Mouse (Mus musculus): ENCODE results near the gene Umad1.

Umad1 gene

DNA sequence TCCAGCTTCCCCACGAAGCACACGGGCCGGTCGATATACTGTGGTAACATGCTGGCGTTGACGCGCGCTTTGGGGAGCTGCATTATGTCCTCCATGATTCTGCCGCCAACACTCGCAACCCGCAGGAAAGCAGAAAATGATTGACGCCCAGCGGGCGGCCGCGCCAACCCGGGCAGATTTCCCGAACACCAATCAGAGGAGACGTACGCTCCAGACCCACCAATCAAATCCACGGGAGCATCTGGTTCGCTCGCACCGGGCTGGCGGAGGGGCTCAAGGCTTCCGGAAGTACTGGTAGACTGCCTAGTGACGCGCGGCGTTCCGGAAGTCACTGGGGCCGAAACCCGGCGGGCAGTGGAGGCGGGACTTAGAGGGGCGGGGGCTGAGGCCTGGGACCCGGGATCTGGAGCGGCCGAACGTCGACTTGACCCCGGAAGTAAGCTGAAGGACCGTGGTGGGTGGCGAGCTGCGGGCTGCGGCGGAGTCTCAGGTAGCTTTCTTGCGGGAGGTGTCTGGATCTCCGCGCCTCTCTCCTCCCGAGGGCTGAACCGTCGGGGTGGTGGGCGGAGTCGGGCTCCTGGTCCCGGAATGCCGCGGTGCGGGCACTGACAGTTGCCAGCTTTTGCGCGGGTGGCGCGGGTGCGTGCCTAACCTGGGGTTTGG, at the start of gene Umad1, which contains the start of the genes Rpa3 and Gm45062:
Gene Umad1, plus strand, starts transcription at position 285 of the 663 bp plus-strand sequence.
Gene Rpa3, minus strand, starts transcription at position 170 of the 663 bp plus-strand sequence.
Gene Gm45062, plus strand, starts transcription at position 447 of the 663 bp plus-strand sequence.
- peak; percentile 94 for DNase-seq (ENCODE audit: low spot score)

DNA sequence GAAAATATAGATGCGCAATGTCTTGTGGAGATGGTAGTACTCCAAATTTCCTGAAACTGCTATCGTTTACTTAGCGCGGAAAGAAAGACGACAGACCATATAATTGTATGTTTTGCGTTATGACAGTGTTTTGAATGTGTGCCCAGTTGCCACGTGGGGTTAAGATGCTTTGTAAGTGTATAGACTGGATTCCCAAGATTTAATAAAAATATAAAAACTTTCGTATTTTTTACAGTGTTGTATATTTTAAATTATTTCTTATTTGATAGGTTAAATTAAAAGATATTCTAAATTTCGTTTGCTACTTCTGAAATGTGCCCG, 49.3 kb upstream of the Umad1 start:
- DNase-seq (ENCODE audit: low spot score): no peak

DNA sequence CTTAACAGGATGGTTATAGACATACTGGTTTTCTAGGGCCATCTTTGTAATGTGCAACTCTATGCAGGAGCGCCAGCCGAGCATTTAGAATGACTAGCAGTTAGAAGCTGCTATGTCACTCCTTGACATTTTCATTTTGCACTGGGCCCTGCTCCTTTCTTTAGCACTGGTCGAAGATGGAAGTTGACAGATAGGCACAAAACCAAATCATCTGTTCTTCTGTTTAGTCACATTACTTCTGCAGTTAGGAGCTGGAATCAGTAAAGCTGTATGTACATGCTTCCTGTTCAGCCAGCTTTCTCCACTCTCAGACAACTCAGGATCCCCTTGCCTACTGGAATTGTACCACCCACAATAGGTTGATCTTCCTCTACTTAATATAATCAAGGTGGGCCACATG, 48.4 kb upstream of the Umad1 start:
- no peak for DNase-seq (ENCODE audit: low spot score)

DNA sequence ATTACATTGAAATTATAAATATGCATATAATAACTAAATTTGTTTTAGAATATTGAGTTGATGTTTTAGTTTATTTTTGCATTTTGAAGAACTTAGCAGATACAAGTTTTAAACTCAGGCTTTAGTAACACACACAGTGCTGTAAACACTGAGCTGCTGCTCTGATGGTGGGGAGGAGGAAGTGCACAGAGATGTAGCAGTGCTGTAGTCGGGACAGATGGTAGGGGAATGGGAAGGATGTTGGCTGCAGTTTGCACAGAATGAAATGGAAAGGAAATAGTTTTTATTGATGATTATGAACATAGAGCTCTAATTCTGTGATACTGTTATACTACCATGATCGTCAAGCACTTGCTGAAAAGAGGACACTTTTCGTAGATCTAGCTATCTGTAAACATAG, 32.1 kb upstream of the Umad1 start:
- DNase-seq (ENCODE audit: low spot score): no peak

DNA sequence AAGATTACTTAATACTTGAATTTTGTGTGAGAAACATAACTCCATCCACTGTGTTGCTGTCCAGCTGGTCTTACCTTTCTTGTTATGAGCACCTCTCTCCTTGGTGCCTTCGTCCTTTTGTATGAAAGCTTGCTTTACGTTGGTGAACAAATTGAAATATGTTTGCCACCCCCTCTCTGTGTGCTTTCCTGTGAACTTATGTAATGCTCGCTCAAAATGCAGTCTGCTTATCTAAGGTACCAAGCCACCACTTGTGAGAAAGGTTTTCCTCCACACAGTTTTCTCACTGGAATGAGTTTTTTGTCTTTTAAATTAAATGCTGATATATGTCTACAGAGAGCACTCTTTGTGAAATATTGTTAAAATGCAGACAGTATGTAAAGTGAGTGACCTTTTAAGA, 30.5 kb upstream of the Umad1 start:
- DNase-seq (ENCODE audit: low spot score): no peak

DNA sequence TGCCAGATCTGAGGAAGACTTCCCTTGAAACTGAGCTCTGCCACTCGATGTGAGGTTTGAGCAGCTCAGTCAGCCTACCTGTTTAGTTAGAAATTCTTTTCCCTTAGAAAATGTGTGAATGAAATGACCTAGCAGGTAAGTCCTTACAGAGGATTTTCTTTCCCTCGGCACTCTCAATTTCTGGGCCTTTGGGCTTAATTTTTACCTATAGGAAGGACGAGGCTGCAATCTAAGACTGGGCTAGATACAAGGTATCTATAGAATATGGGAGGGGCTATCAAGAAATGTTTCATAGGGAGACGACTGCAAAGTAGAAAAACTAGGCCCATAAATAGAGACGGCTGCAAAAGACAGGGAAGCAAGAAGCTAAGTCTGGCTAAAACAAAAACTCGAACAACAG, 772 bp upstream of the Umad1 start:
- no peak for DNase-seq (ENCODE audit: low spot score)

DNA sequence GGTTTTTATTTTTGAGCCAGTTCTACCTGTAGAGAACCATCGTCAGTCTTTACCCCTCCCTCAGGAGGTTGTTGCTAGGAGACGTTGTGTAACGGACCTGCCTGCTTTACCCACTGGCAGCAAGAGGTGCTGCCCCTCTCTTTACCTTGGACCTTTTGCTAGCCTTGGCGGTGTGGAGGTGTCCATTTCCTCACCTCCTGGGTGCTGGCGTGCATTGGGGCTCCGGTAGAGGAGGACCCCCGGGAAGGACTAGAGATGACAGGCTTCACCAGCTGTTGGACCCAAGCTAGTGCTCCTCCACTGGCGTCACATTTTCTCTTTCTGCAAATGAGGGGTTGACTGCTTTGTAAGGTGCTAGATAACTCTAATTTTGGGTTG, 568 bp downstream of the Umad1 start:
- no peak for DNase-seq (ENCODE audit: low spot score)

DNA sequence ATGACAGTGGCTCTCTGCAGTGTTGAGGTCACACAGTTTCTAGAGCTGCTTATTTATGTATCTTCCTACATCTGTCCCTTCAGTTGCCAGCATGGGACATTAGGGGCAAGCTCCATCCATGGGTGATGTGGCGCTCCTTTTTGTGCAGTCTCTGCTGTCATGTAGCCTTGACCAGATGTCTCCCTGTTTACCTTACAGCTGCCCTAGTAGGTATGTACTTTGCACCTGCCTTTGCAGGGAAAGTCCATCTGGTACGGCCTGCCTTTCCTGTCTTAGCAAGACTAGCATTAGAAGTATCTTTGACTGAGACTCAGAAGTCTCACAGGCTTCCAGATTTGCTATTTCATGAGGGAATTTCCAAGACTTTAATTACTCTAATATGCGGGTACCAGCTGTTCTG, 12.0 kb downstream of the Umad1 start:
- no peak for DNase-seq (ENCODE audit: low spot score)

DNA sequence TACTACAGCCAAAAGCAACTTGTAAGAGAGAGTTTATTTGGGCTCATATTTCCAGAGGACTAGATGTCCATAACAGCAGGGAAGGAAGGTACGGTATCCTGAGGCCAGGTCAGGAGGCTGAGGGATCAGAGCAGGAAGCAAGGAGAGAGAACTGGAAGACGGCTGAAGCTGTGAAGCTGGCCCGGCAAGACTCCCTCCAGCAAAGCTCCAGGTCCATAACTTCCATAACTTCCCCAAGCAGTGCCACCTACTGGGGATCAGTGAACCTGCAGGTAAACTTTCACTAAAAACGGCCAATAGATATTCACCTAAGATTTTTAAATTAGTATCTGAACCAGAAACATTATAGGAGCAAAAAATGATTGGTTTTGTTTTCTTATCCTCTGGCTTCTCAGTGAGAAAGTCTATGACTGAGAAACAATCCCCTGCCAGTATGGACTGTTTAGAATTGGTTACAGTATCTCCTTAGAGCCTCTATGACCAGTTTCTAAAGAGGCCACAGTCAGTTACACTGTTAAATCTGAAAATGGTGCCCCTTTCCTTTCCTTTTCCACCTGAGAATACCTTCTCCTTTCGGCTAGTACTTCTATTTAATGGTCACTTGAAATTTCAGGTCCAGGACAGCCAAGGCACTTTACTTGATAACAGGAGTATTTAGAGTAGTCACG, 15.4 kb downstream of the Umad1 start:
- DNase-seq (ENCODE audit: low spot score): peak; percentile 30

DNA sequence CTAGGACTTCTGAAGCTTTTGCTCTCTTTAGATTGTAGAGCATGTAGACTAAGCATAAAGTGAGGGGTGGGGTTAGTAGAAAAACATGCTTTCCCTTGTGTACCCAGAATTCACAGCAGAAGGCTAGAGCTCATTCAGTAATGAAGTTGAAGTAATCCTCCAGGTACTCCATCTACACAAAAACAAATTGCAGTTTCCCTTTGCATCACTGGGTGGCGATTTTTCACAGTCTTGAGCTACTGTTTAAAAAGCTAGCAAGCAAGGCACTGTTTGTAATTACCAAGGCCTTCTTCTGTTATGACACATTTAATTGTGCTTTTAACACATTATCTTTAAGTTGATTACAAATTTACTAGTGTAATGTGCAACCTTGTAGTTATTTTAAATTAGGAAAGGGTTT, 16.0 kb downstream of the Umad1 start:
- DNase-seq (ENCODE audit: low spot score): peak; percentile 31

DNA sequence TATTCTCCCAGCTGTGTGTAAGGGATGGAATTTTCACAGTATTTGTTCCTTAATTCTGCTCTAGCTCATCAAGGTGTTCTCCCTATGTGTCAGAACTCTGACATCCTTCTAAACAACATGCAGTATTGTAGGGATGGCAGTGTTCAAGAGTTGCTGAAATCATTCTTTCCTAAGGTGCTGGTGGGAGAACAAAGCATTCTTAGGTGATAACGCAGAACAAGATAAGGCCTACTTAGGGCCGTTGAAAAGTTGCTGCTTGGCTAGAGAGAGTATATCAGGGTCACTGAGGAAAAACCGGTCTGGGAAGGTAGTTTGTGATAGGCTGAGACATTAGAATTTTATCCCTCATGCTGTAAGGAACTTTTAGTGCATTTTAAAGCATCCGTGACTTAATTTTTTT, 17.3 kb downstream of the Umad1 start:
- DNase-seq (ENCODE audit: low spot score): no peak

DNA sequence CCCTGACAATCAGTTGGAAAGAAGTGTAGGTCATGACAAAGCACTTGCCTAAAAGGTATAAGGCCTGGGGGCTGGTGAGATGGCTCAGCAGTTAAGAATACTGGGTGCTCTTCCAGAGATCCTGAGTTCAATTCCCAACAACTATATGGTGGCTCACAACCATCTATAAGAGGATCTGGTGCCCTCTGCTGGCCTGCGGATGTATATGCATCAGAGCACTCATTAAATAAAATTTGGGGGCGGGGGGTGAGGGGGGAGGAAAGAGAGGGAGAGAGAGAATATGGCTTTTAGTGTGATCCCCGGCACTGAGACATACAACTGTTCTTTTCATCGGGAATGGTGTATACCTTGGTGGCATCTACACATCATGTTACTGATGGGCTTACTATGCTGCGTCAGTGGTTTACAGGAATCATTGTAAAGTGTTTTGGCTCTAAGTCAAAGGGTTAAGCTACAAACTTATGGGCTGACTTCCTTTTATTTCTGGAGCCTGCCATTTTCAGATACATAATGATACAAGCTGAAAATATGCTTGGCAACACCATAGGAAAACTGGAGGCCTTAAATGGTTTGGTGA, 19.4 kb downstream of the Umad1 start:
- DNase-seq (ENCODE audit: low spot score): peak; percentile 20

DNA sequence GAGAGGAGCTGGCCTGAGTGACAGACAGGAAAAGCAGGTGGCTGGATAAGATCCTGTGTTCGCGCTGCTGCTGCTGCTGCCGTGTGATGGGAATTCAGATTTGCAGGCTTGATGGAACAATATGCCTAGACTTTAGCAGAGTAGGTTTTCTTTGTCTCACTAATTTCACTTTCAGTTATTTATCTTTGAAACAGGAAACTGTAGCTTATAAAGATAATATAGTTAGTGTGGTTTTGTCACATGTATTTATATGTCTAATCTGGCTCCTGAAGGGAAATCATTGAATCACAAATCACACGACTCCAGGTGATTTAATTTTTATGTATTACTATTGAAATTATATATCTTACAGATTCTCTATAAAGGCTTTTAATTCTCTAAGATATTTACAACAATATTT, 24.2 kb downstream of the Umad1 start:
- DNase-seq (ENCODE audit: low spot score): no peak

DNA sequence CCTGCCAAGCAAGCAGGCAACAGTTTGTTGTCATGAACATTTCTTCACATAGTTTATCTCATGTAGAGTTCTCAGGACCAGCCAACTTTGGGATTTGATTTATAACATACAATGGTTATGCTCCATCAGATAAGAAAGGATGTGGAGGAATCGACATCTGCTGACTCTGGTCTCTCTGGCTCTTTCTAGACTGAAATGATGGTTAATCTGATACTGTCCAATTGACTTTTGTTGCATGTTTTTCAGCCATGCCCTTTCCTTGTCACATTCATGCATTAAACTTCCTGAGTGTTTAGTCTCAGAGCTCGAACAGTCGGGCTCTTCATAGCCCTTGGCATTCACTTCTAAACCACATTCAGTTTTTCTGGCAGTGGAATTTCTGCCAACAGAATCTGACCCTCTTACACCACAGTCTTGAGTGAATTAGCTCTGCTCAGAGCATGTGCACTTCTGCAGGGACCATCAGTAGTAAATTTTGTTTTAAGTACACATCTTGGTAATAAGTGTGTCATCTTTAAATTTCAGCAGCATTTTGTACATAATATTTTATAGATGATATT, 26.4 kb downstream of the Umad1 start:
- DNase-seq (ENCODE audit: low spot score): no peak

DNA sequence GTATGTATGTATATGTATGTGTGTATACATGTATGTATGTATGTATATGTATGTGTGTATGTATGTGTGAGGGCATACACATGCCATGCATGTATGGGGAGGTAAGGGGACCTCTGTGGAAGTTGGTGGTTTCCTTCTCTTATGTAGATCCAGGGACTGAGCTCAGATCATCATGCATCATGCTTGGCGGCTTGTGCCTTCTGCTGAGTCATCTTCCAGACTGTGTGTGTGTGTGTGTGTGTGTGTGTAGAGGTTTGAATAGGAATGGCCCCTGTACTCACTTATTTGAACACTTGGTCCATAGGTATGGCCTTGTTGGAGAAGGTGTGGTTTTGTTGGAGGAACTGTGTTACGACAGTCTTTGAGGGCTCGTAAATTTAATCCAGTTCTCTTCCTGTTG, 27.1 kb downstream of the Umad1 start:
- DNase-seq (ENCODE audit: low spot score): no peak

DNA sequence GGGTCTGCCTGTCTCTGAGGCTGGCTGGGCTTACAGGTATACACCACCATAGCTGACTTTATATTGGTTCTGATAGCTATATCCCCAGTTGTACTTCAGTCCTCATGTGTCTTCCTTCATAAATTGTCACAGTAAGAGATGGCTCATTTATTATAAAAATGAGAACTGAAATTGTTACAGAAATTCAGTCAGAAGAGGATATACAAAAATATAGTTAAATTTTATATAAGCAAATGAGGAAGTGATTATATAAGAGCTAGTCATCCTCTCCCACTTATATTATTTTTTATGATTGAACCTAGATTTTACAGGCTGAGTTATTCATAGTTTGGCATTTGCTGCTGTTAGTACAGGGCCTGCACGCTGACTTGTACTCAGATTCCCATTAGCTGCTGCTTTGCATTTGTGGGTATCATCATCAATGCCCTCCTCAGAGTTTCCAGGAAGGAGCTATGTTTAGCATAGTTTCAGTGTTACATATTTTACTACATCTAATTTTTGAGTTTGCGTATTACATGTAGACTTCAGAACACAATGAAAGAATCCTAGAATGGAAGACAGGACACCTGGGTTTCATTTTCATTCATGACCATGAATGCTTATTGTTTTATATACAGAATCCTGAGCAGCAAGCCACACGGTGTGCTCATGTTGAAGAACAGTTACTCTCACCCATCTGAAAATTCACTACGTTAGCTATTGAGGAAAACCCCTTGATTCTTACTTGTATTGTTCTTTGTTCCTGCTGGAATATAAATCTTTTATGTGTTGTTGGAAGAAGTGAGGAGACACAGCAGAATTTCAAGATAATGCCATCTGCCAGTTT, 29.9 kb downstream of the Umad1 start:
- no peak for DNase-seq (ENCODE audit: low spot score)

DNA sequence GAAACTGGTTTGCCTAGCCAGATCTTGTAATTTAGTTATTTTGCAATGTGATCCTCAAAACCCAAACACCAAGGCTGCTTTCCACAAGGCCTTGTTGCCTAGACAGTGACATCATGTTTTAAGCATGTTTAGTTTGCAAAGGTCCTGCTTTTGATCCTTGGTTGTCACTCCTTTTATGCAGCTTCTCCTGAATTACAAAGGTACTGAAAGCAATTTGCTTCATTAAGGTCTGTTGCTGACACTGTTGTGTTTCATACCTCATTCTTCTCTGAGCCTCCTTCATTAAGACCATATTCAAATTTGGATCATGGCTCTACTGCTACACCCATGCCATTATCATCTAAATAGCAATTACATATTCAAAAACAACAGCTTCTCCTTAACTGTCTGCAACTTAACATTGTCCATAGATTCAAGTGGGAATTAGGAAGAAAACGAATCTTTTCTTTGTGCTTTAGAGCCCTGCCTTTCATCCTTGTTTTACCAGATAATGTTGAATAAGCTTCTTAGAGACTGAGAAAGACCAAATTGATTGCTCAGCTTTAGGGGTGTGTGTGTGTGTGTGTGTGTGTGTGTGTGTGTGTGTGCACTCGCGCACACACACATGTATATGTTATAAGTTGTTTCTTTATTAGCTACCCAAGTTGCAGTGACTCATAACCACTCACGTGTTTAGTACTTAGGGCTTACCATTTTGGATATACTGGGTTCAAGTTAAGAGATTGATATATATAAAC, 35.1 kb downstream of the Umad1 start:
- no peak for DNase-seq (ENCODE audit: low spot score)

DNA sequence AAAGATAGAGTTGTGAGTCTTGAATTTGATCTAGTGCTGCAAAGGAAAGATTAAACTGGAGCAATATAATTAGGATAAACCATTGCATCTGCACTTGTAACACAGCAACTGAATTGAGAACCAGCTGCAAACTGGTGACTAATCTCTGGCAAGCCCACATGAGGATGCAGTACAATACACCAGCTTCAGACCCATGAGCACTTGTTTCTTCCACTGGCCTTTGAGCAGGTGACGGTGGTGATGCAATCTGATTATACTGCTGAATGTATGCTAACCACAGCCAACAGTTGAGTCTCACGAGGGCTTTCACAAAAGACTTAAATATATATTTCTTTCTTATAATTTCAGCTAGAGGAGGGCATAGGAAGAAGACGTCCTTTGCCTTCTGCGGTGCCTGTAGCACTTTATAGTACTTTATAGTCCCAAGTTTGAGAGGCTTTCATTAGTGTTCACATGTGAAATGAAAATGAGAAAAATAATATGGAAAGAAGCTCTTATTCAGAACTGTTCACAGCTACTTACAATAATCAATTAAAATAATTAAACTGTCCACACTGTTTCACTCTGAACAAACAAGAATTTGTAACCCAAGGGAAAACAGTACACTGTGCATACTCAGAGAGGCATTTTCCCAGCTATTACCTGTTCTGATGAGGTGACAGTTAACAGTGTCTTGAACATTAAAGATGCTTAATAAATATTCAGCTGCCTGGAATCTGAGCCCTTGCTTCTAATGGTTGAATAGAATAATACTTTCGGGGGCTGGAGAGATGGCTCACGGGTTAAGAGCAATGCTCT, 40.2 kb downstream of the Umad1 start:
- no peak for DNase-seq (ENCODE audit: low spot score)

DNA sequence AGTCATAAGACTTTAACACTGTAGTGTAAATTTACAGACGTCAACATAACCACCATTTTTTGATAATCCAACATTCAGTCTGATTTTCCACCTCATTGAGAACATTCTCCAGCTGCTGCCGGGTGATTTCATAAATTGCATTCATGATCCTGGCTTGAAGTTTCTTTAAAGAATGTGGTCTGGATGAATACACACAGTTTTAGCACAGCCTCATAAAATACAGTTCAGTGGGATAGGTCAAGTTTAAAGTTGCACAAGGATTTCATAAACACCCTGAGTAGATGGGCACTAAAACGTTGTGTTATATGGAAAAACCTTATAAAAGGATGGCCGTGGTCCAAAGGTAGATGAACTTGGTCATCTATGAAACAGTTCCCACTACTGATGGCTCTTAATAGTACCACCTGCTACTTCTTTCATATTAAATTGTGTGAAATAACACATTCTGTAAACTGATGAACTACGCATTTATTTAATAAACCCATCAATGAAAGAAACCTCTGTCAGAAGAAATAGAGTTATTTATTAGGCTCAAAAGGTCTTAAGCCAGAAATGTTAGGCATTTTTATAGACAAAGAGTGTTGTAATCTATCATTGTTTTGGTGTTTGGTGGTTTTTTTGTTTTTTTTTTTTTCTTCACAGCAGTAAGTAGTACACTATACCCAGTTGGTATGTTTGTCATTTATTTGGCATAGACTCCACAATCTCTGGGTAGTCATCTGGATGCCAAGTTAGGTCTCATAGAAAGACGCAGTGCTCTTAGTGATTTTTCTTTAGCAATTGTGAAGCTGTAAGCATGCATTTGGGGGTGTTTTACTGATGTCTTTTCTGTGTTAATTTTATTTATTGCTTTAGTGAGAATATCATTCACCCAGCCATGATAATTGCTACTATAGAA, 49.0 kb downstream of the Umad1 start:
- DNase-seq (ENCODE audit: low spot score): no peak

DNA sequence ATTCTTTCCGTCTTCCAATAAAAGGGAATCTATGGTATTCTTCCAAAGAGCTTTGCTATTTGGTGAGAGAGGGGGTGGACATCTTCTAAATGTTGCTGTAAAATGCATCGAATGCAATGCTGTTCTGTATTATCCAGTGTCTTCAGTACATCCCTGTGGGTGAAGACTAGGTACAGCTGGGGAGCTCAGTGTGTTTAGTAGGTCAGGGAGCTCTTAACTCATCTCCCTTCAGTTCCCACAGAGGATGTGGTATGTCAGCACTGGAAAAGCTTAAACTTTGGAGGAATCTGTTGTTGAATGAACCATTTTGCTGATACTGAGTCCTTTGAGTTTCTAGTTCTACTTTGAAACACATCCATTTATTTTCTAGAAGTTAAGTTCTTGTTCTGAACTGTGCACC, 53.5 kb downstream of the Umad1 start:
- DNase-seq (ENCODE audit: low spot score): no peak
